Mouse (Mus musculus): ENCODE results near the gene Rgmb. TPM values are rescaled to one million over a fixed set of nuclear protein-coding genes. Genes with fewer than 3 reads are reported as not detected.

The Rgmb gene
- polyA plus RNA-seq (2011; ENCODE audit: insufficient read depth, insufficient read length, low read depth, missing spikeins) = 10.9 and 11.2 TPM in 2 replicates

DNA sequence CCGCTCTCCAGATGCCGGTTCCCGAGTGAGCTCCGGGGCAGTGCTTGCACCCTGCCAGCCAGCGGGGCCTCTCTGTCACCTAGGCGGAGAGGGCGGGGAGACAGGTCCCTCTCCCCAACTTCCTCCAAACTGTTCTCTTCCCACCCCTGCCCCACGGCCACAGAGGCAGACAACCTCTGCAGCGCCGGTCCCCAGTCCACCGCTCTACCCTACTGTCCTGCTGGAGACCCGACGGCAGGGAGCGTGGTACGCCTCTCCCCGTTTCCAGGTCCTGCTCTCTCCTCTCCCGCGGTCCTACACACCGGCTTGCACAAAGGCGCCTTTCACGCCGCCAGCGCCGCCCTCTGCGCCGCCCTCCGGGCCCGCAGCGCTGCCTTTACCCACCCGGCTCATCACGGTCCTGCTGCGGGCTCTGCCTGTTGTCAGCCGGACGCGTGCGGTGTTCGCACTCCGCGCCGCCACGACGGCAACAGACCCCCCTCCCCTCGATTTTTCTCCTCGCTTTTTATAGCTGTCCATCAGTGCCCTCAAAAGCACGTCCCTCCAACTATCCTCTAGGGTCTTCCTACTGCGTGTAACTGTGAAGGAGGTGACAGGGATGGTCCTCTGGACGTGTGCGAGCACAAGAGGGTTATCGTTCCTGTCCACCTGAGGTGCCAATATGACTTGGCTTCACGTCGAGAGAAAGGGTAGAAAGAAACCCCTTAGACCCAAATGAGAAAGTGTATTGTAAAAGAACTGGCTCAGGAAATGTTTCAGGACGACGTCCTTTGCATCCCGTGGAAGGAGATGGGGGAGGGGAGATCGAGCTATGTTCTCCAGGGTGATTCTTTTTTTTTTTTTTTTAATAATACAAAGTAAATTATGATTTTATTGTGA is at the start of gene Rgmb:
Rgmb (minus strand) TSS at position 274 of the 879 bp plus-strand sequence.
- no peak for TF ChIP-seq CTCF (IDR thresholded peaks at IDR 0.05; ENCODE audit: low read depth, low read length)
- TF ChIP-seq EP300 (IDR thresholded peaks at IDR 0.05; ENCODE audit: insufficient read depth, low read depth, low read length) = no peak
- TF ChIP-seq POLR2A (IDR thresholded peaks at IDR 0.05; ENCODE audit: insufficient read depth, low read length) = no peak
- Histone ChIP-seq H3K27ac (ENCODE audit: insufficient read depth, low read length) (no peak within 1 kb of the TSS), H3K4me3 (ENCODE audit: low read depth, low read length) (peak within 1 kb of the TSS; percentile 77), H3K4me1 (ENCODE audit: control insufficient read depth, insufficient read depth, low read length) (no peaks in the 10 kb centered on the region), H3K36me3 (ENCODE audit: control insufficient read depth, insufficient read depth, low read length, poor library complexity, severe bottlenecking) (no peaks in the 10 kb centered on the region; the same call in 1 of the 2 replicates), H3K27me3 (ENCODE audit: control insufficient read depth, insufficient read depth, low read length, poor library complexity, severe bottlenecking) (peaks cover 11% of the 10 kb centered on the region; the same call in 1 of the 2 replicates), H3K9ac (ENCODE audit: low read depth, poor library complexity, severe bottlenecking) (peak within 1 kb of the TSS; percentile 59), H3K9me3 (replicated peaks; ENCODE audit: control insufficient read depth, insufficient read depth, low read length, poor library complexity, severe bottlenecking) (no peaks in the 10 kb centered on the region)

DNA sequence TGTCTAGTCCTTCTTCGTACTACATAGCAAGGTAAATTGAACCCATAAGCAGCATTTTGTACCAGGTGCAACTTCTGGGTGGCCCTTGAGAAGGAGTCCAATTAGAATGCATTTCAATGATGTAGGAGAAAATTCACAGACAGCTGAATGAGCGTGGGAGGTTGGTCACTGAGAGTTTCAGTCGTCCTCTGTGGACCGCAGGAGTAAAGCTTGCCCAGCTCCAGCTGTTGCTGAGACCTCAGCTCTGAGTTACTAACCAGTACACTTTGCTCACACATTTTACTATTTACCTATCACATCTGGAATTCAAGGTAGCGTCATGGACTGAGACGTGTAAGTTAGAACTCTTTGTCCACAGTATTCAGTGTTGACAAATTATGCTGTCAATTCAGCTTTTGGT is 43.9 kb upstream of the Rgmb start:
- Histone ChIP-seq H3K9me3 (replicated peaks; ENCODE audit: control insufficient read depth, insufficient read depth, low read length, poor library complexity, severe bottlenecking) (no peaks in the 10 kb centered on the region), H3K27me3 (ENCODE audit: control insufficient read depth, insufficient read depth, low read length, poor library complexity, severe bottlenecking) (no peaks in the 10 kb centered on the region), H3K4me1 (ENCODE audit: control insufficient read depth, insufficient read depth, low read length) (no peaks in the 10 kb centered on the region), H3K9ac (ENCODE audit: low read depth, poor library complexity, severe bottlenecking) (no peak overlapping the region), H3K27ac (ENCODE audit: insufficient read depth, low read length) (no peak overlapping the region), H3K36me3 (ENCODE audit: control insufficient read depth, insufficient read depth, low read length, poor library complexity, severe bottlenecking) (no peaks in the 10 kb centered on the region), H3K4me3 (ENCODE audit: low read depth, low read length) (no peak overlapping the region)
- TF ChIP-seq EP300 (IDR thresholded peaks at IDR 0.05; ENCODE audit: insufficient read depth, low read depth, low read length) = no peak
- no peak for TF ChIP-seq CTCF (IDR thresholded peaks at IDR 0.05; ENCODE audit: low read depth, low read length)
- TF ChIP-seq POLR2A (IDR thresholded peaks at IDR 0.05; ENCODE audit: insufficient read depth, low read length) = no peak

DNA sequence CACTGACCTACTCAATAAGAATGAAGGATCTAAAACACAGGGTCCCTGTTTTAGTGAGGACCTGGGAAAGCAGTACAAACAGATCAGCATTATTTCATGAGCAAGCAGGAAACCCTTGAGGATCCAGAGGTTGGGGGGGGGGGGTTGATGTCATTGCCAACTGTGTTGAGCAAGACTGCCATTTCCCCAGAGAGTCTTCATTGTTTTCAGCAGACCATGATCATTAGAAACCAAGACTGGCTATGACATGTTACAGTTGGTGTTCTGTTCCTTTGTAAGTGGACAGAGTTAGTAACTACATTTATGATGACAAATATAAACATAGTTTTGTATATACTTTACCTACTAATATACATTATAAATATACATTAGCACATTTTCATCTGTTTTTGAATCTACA is 41.3 kb upstream of the Rgmb start:
- H3K4me1 ChIP-seq (ENCODE audit: control insufficient read depth, insufficient read depth, low read length) = no peaks in the 10 kb centered on the region
- H3K27me3 ChIP-seq (ENCODE audit: control insufficient read depth, insufficient read depth, low read length, poor library complexity, severe bottlenecking) = no peaks in the 10 kb centered on the region
- H3K4me3 ChIP-seq (ENCODE audit: low read depth, low read length) = no peak overlapping the region
- no peaks in the 10 kb centered on the region for H3K36me3 ChIP-seq (ENCODE audit: control insufficient read depth, insufficient read depth, low read length, poor library complexity, severe bottlenecking)
- H3K9me3 ChIP-seq (replicated peaks; ENCODE audit: control insufficient read depth, insufficient read depth, low read length, poor library complexity, severe bottlenecking) = no peaks in the 10 kb centered on the region
- TF ChIP-seq POLR2A (IDR thresholded peaks at IDR 0.05; ENCODE audit: insufficient read depth, low read length) (no peak), CTCF (IDR thresholded peaks at IDR 0.05; ENCODE audit: low read depth, low read length) (no peak)
- no peak overlapping the region for H3K9ac ChIP-seq (ENCODE audit: low read depth, poor library complexity, severe bottlenecking)
- no peak overlapping the region for H3K27ac ChIP-seq (ENCODE audit: insufficient read depth, low read length)

DNA sequence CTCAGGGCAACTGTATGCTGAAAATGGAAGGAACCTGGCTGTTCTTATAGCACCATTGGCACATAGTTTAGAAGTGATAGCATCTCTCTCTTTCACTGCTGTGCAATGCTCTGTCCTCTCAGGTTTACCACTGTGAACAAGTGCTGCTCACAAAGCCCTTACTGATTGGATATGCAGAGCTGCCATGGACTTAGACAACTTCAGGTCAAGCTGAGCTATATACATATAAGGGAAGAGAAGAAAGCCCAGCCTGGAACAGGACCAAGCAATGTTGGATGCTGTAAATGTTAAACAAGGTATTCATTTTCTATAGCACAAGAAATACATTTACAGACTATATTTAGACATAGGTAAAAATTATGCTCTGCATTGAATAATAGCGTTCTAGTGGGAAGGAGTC is 34.4 kb upstream of the Rgmb start:
- H3K4me1 ChIP-seq (ENCODE audit: control insufficient read depth, insufficient read depth, low read length) = no peaks in the 10 kb centered on the region
- no peak overlapping the region for H3K4me3 ChIP-seq (ENCODE audit: low read depth, low read length)
- no peak overlapping the region for H3K27ac ChIP-seq (ENCODE audit: insufficient read depth, low read length)
- H3K27me3 ChIP-seq (ENCODE audit: control insufficient read depth, insufficient read depth, low read length, poor library complexity, severe bottlenecking) = no peaks in the 10 kb centered on the region
- no peak for TF ChIP-seq EP300 (IDR thresholded peaks at IDR 0.05; ENCODE audit: insufficient read depth, low read depth, low read length)
- TF ChIP-seq CTCF (IDR thresholded peaks at IDR 0.05; ENCODE audit: low read depth, low read length) = no peak
- TF ChIP-seq POLR2A (IDR thresholded peaks at IDR 0.05; ENCODE audit: insufficient read depth, low read length) = no peak
- H3K36me3 ChIP-seq (ENCODE audit: control insufficient read depth, insufficient read depth, low read length, poor library complexity, severe bottlenecking) = no peaks in the 10 kb centered on the region
- H3K9me3 ChIP-seq (replicated peaks; ENCODE audit: control insufficient read depth, insufficient read depth, low read length, poor library complexity, severe bottlenecking) = no peaks in the 10 kb centered on the region
- H3K9ac ChIP-seq (ENCODE audit: low read depth, poor library complexity, severe bottlenecking) = no peak overlapping the region

DNA sequence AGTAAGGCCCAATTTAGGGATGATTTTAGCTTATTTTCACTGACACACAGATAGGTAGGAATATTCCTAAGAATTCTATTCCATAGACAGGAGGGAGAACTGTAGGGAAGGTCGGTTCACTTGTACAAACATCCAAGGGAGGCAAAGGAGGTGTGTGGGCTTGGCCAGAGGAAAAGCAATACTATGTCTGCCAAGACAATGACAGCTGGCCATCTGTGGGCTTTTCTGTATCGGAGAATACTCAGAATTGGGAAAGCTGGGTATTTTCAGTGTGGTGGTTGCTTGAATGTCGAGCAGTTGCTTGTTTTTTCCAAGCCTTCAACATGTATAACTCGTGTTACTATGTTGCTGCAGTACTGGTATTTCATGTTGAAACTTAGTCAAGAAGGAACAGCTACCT is 31.5 kb upstream of the Rgmb start:
- TF ChIP-seq EP300 (IDR thresholded peaks at IDR 0.05; ENCODE audit: insufficient read depth, low read depth, low read length) = no peak

DNA sequence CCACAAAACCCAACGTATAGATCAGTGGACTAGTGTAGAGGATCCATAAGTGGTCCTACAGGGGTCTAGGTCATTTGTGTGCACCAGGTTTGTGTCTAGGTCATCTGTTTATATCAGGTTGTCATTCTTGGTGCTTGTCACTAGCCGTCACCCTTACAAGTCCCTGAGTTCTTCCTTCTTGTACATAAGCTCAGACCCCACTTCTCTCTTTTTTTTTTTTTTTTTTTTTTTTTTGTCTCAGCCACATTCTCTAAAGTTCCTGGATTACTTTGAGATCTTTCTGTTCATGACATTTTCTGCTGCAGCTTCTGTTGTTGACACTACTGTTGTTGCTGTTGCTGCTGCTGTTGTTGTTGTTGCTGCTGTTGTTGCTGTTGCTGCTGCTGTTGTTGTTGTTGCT is 22.3 kb upstream of the Rgmb start:
- Histone ChIP-seq H3K9ac (ENCODE audit: low read depth, poor library complexity, severe bottlenecking) (no peak overlapping the region), H3K9me3 (replicated peaks; ENCODE audit: control insufficient read depth, insufficient read depth, low read length, poor library complexity, severe bottlenecking) (no peaks in the 10 kb centered on the region)

More for the DNA sequence above, 31.5 kb upstream of the Rgmb start:
- Histone ChIP-seq H3K4me1 (ENCODE audit: control insufficient read depth, insufficient read depth, low read length) (no peaks in the 10 kb centered on the region), H3K27ac (ENCODE audit: insufficient read depth, low read length) (no peak overlapping the region), H3K9me3 (replicated peaks; ENCODE audit: control insufficient read depth, insufficient read depth, low read length, poor library complexity, severe bottlenecking) (no peaks in the 10 kb centered on the region), H3K27me3 (ENCODE audit: control insufficient read depth, insufficient read depth, low read length, poor library complexity, severe bottlenecking) (no peaks in the 10 kb centered on the region), H3K9ac (ENCODE audit: low read depth, poor library complexity, severe bottlenecking) (no peak overlapping the region), H3K4me3 (ENCODE audit: low read depth, low read length) (no peak overlapping the region), H3K36me3 (ENCODE audit: control insufficient read depth, insufficient read depth, low read length, poor library complexity, severe bottlenecking) (no peaks in the 10 kb centered on the region)

More for the DNA sequence above, 22.3 kb upstream of the Rgmb start:
- no peaks in the 10 kb centered on the region for H3K27me3 ChIP-seq (ENCODE audit: control insufficient read depth, insufficient read depth, low read length, poor library complexity, severe bottlenecking)
- H3K4me1 ChIP-seq (ENCODE audit: control insufficient read depth, insufficient read depth, low read length) = no peaks in the 10 kb centered on the region
- no peaks in the 10 kb centered on the region for H3K36me3 ChIP-seq (ENCODE audit: control insufficient read depth, insufficient read depth, low read length, poor library complexity, severe bottlenecking)
- H3K4me3 ChIP-seq (ENCODE audit: low read depth, low read length) = no peak overlapping the region
- TF ChIP-seq POLR2A (IDR thresholded peaks at IDR 0.05; ENCODE audit: insufficient read depth, low read length) (no peak), CTCF (IDR thresholded peaks at IDR 0.05; ENCODE audit: low read depth, low read length) (no peak), EP300 (IDR thresholded peaks at IDR 0.05; ENCODE audit: insufficient read depth, low read depth, low read length) (no peak)
- no peak overlapping the region for H3K27ac ChIP-seq (ENCODE audit: insufficient read depth, low read length)

All from ES-Bruce4 (cell line).